Mouse (Mus musculus): ENCODE measurements at regions not wholly inside any gene's neighbourhood (a gene's known extent, or its start where the extent isn't known, plus 50 kb on each side); places are given as distances from the start of the nearest gene placed in this dataset.

- TF ChIP-seq CTCF (IDR thresholded peaks at IDR 0.05; ENCODE audit: borderline replicate concordance, insufficient read depth, low read length) (no peak), POLR2A (IDR thresholded peaks at IDR 0.05; ENCODE audit: low read depth, low read length) (no peak)
Observed at GRCm38 (mm10) chr19:35728436-35729060, 328.8 kb downstream of the Htr7 start.

Data from embryonic fibroblast, embryonic 13.5 days (primary cell).